Mouse (Mus musculus): ENCODE data around the gene Gm20388. TPM values are rescaled to one million over a fixed set of nuclear protein-coding genes. Genes with fewer than 3 reads are reported as not detected.
A peak's percentile ranks its signal among the peaks of the same experiment; 100 is the strongest.

Gm20388 gene
- polyA plus RNA-seq, 1 experiment from 2014 or later, result not detected

DNA sequence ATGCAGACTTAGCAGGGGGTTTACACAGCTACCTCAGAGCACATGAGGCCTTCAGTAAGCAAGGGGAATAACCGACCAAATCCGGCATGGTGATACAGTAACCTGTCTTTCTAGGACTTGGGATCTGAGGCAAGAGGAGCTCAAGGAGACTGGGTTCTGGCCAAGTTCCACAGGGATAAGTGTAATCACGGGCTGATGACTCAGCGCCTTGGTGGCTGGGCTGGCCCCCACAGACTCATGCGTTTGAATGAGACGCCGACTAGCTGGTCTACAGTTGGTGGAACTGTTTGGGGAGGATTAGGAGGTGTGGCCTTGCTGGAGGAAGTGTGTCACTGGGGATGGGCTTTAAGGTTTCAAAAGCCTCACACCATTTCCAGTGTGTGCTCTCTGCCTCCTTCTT is 428.0 kb downstream of the Gm20388 start:
- Histone ChIP-seq H3K36me3 (ENCODE audit: control insufficient read depth, insufficient read depth, low read length) (no peaks in the 10 kb centered on the region), H3K27ac (replicated peaks; ENCODE audit: low read depth, low read length) (no peak overlapping the region), H3K4me1 (ENCODE audit: control insufficient read depth, insufficient read depth, low read length) (peaks cover 43% of the 10 kb centered on the region), H3K4me2 (ENCODE audit: low read depth, severe bottlenecking) (no peak overlapping the region), H3K27me3 (ENCODE audit: control insufficient read depth, insufficient read depth, low read length) (no peaks in the 10 kb centered on the region), H3K4me3 (ENCODE audit: low read depth, low read length) (no peak overlapping the region), H3K9ac (ENCODE audit: low read length) (no peak overlapping the region), H3K9me3 (ENCODE audit: control insufficient read depth, low read length) (no peaks in the 10 kb centered on the region)
- ATAC-seq (ENCODE audit: insufficient number of reproducible peaks, low FRiP score, low TSS enrichment, low read depth), result no peak
- WGBS, result 95% methylated on average over 7 of the region's 7 CpGs
- no peak for DNase-seq (ENCODE audit: low spot score)

DNA sequence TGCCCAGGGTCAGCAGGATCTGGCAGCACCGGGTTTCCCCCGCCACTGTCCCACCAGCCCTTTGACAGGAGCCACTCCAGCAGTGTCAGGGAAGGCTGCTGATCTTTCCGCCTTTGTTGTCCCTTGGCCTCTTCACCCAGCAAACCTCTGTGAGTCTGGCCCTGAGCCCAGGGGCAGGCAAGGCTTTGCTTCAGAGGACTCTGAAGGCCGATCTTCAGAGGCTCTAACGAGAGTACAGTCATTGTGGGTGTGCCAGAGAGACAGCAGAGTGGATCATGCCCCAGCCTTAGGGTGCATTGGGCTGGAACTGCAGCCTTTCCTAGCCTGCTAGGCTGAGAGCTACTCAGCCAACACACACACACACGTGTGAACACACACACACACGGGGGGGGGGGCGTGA is 429.1 kb downstream of the Gm20388 start:
- ATAC-seq (ENCODE audit: insufficient number of reproducible peaks, low FRiP score, low TSS enrichment, low read depth) (no peak), DNase-seq (ENCODE audit: low spot score) (no peak)
- no peak overlapping the region for H3K4me2 ChIP-seq (ENCODE audit: low read depth, severe bottlenecking)
- H3K27me3 ChIP-seq (ENCODE audit: control insufficient read depth, insufficient read depth, low read length), result no peaks in the 10 kb centered on the region
- H3K9ac ChIP-seq (ENCODE audit: low read length), result no peak overlapping the region
- WGBS, result 73% methylated on average over 6 of the region's 8 CpGs
- no peak overlapping the region for H3K4me3 ChIP-seq (ENCODE audit: low read depth, low read length)
- no peaks in the 10 kb centered on the region for H3K36me3 ChIP-seq (ENCODE audit: control insufficient read depth, insufficient read depth, low read length)
- H3K4me1 ChIP-seq (ENCODE audit: control insufficient read depth, insufficient read depth, low read length), result peaks cover 49% of the 10 kb centered on the region
- H3K27ac ChIP-seq (replicated peaks; ENCODE audit: low read depth, low read length), result no peak overlapping the region
- no peaks in the 10 kb centered on the region for H3K9me3 ChIP-seq (ENCODE audit: control insufficient read depth, low read length)

DNA sequence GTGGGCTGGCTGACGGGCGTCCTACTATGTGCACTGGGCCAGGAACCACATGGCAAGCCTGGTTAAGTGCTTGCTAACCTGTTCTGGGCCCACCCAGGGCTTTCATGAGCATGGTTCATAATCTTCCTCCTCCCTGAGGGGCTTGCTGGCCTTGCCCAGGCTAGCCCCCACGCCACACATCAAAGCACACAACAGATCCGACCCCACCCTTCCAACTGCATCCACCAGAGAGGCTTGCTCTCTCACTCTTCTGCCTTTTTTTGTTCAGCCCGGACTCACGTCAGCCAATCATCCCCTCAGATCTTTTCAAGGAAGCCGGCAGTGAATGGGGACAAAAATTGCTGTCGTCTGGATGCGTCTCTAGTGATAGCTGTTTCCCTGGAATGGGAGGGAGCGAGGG is 430.5 kb downstream of the Gm20388 start:
- H3K9me3 ChIP-seq (ENCODE audit: control insufficient read depth, low read length), result no peaks in the 10 kb centered on the region
- H3K9ac ChIP-seq (ENCODE audit: low read length), result no peak overlapping the region
- 90% methylated on average over 10 of the region's 10 CpGs for WGBS
- no peak for ATAC-seq (ENCODE audit: insufficient number of reproducible peaks, low FRiP score, low TSS enrichment, low read depth)
- H3K27me3 ChIP-seq (ENCODE audit: control insufficient read depth, insufficient read depth, low read length), result no peaks in the 10 kb centered on the region
- no peak overlapping the region for H3K4me2 ChIP-seq (ENCODE audit: low read depth, severe bottlenecking)
- no peak overlapping the region for H3K27ac ChIP-seq (replicated peaks; ENCODE audit: low read depth, low read length)
- DNase-seq (ENCODE audit: low spot score), result no peak
- H3K4me1 ChIP-seq (ENCODE audit: control insufficient read depth, insufficient read depth, low read length), result peaks cover 42% of the 10 kb centered on the region
- no peaks in the 10 kb centered on the region for H3K36me3 ChIP-seq (ENCODE audit: control insufficient read depth, insufficient read depth, low read length)
- no peak overlapping the region for H3K4me3 ChIP-seq (ENCODE audit: low read depth, low read length)

DNA sequence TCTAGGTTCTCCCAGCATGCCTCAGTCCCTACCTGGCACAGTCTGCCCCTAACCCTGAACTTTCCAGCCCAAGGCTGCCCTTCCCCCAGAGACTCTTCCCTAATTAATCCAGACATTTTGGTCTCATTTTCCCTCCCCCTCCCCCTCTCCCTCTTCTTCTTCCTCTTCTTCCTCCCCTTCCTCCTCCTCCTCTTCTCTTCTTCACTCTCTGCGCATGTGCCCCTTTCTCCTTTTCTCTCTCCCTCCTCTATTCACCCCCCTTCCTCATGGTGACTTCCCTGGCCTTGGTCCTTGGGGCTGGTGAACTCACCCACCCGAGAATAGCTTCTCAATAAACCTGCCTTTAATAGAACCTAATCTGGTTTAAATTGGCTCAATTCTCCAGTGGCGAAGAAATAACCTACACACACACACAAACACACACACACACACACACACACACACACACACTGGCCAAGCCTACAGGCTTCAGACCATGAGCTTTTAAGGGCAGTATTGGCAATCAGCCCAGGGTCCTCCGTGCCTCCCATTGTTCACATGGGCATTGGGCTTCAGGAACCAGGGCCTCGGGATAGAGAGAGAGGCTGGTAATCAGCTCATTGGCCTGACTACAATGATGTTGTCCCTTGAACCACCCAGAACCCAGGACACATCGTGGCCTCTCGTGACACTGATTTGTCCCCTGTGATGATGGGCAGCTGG is 432.4 kb downstream of the Gm20388 start:
- Histone ChIP-seq H3K4me1 (ENCODE audit: control insufficient read depth, insufficient read depth, low read length) (peaks cover 49% of the 10 kb centered on the region), H3K9me3 (ENCODE audit: control insufficient read depth, low read length) (no peaks in the 10 kb centered on the region), H3K36me3 (ENCODE audit: control insufficient read depth, insufficient read depth, low read length) (no peaks in the 10 kb centered on the region), H3K4me2 (ENCODE audit: low read depth, severe bottlenecking) (no peak overlapping the region), H3K4me3 (ENCODE audit: low read depth, low read length) (no peak overlapping the region), H3K9ac (ENCODE audit: low read length) (no peak overlapping the region), H3K27ac (replicated peaks; ENCODE audit: low read depth, low read length) (no peak overlapping the region), H3K27me3 (ENCODE audit: control insufficient read depth, insufficient read depth, low read length) (no peaks in the 10 kb centered on the region)
- ATAC-seq (ENCODE audit: insufficient number of reproducible peaks, low FRiP score, low TSS enrichment, low read depth), result no peak
- no peak for DNase-seq (ENCODE audit: low spot score)
- WGBS, result 73% methylated on average over 7 of the region's 7 CpGs

DNA sequence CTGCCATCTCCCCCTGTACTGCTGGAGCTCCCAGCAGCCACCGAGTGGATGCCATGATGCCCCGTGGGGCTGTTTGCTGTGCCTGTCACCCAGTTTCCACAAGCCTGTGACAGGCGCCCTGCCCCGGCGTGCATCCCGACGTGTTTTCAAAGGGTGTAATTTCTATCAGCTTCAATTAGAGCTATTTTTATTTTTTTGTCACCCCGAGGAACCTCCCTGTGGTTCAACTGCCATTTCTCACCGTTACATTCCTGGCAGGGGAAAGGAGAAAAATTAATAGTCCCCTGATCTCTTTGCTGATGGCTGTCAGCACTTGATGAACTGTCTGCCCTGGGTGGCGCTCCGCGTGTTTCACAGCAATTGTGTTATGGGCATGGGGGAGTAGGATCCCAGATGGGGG is 432.9 kb downstream of the Gm20388 start:
- WGBS, result 84% methylated on average over 12 of the region's 12 CpGs
- Histone ChIP-seq H3K4me3 (ENCODE audit: low read depth, low read length) (no peak overlapping the region), H3K9ac (ENCODE audit: low read length) (no peak overlapping the region), H3K9me3 (ENCODE audit: control insufficient read depth, low read length) (no peaks in the 10 kb centered on the region), H3K27ac (replicated peaks; ENCODE audit: low read depth, low read length) (no peak overlapping the region), H3K4me2 (ENCODE audit: low read depth, severe bottlenecking) (no peak overlapping the region), H3K4me1 (ENCODE audit: control insufficient read depth, insufficient read depth, low read length) (peaks cover 53% of the 10 kb centered on the region), H3K36me3 (ENCODE audit: control insufficient read depth, insufficient read depth, low read length) (no peaks in the 10 kb centered on the region), H3K27me3 (ENCODE audit: control insufficient read depth, insufficient read depth, low read length) (no peaks in the 10 kb centered on the region)
- no peak for ATAC-seq (ENCODE audit: insufficient number of reproducible peaks, low FRiP score, low TSS enrichment, low read depth)
- no peak for DNase-seq (ENCODE audit: low spot score)

DNA sequence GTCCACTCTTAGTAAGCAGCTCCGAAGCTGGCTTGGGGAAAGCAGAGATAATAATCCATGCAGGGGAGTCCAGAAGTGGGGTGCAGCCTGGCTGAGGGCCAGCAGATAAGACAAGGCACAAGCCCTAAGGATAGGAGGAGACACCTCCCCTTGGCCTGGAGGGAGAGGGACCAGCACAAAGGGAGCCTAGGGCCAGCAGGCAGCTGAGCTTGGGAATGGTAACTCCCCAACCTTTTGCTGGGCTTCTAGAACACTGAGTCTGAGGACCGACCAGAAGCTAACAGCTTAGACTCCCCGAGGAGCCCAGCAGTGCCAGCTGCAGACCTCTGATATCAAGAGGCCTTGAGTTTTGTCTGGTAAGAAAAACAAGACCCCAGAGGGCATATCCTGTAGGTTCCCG is 433.5 kb downstream of the Gm20388 start:
- no peak overlapping the region for H3K9ac ChIP-seq (ENCODE audit: low read length)
- H3K4me3 ChIP-seq (ENCODE audit: low read depth, low read length), result no peak overlapping the region
- no peak overlapping the region for H3K27ac ChIP-seq (replicated peaks; ENCODE audit: low read depth, low read length)
- H3K9me3 ChIP-seq (ENCODE audit: control insufficient read depth, low read length), result no peaks in the 10 kb centered on the region
- peaks cover 58% of the 10 kb centered on the region for H3K4me1 ChIP-seq (ENCODE audit: control insufficient read depth, insufficient read depth, low read length)
- no peaks in the 10 kb centered on the region for H3K36me3 ChIP-seq (ENCODE audit: control insufficient read depth, insufficient read depth, low read length)
- DNase-seq (ENCODE audit: low spot score), result no peak
- no peaks in the 10 kb centered on the region for H3K27me3 ChIP-seq (ENCODE audit: control insufficient read depth, insufficient read depth, low read length)
- H3K4me2 ChIP-seq (ENCODE audit: low read depth, severe bottlenecking), result no peak overlapping the region
- WGBS, result 45% methylated on average over 4 of the region's 4 CpGs
- no peak for ATAC-seq (ENCODE audit: insufficient number of reproducible peaks, low FRiP score, low TSS enrichment, low read depth)

DNA sequence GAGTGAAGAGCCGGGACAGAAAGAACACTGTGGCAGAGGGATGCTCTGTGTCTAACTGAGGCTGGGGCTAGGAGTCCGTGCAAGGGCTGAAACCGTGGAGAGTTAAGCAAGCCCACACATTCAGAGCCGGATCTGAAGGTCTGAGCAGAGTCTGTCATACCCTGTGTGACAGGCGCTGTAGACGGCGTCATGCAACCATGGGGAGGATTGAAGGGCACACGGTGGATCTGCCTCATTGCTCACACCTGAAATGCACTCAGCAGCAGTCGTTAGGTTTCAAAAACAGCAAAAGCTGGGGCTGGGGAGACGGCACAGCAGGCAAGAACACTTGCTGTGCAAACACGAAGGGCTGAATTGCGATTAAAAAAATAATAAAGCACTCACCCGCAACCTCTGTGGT is 433.9 kb downstream of the Gm20388 start:
- 55% methylated on average over 13 of the region's 13 CpGs for WGBS
- Histone ChIP-seq H3K27me3 (ENCODE audit: control insufficient read depth, insufficient read depth, low read length) (no peaks in the 10 kb centered on the region), H3K4me3 (ENCODE audit: low read depth, low read length) (no peak overlapping the region), H3K27ac (replicated peaks; ENCODE audit: low read depth, low read length) (no peak overlapping the region), H3K4me2 (ENCODE audit: low read depth, severe bottlenecking) (no peak overlapping the region), H3K4me1 (ENCODE audit: control insufficient read depth, insufficient read depth, low read length) (peaks cover 57% of the 10 kb centered on the region), H3K36me3 (ENCODE audit: control insufficient read depth, insufficient read depth, low read length) (no peaks in the 10 kb centered on the region), H3K9ac (ENCODE audit: low read length) (no peak overlapping the region), H3K9me3 (ENCODE audit: control insufficient read depth, low read length) (no peaks in the 10 kb centered on the region)
- DNase-seq (ENCODE audit: low spot score) (no peak), ATAC-seq (ENCODE audit: insufficient number of reproducible peaks, low FRiP score, low TSS enrichment, low read depth) (no peak)

DNA sequence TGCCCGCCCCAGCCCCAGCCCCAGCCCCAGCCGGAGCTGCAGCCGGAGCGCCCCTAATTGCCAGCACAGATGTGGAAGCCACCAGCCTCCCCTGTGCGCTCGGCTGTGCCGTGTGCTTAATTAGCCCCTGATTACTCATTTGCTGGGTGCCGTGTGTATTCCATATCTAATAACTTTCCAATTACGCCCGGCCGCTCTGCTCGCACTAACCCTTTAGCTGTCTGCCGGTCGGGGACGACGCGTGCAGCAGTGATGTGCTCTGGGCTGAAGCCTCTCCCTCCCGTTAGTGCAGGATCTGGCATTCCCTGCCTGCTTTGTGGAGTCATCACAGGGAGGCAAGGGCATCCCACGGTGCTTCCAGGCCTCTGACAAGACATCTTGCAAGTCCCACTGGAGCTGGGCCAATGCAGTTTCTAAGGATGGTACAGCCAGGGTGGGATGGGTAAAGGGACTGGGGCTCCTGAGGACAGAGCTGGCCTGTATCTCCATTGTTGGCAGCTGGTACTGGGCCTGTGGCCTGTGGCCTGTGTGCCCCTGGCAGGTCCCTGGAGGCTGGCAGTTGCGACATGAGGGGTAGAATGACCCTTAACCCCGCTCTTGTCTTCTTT is 437.2 kb downstream of the Gm20388 start:
- Histone ChIP-seq H3K4me2 (ENCODE audit: low read depth, severe bottlenecking) (0 out of 2 replicates have a peak overlapping the region, but pooled peaks have one; percentile 1), H3K4me1 (ENCODE audit: control insufficient read depth, insufficient read depth, low read length) (peaks cover 64% of the 10 kb centered on the region), H3K36me3 (ENCODE audit: control insufficient read depth, insufficient read depth, low read length) (no peaks in the 10 kb centered on the region), H3K9me3 (ENCODE audit: control insufficient read depth, low read length) (no peaks in the 10 kb centered on the region), H3K27ac (replicated peaks; ENCODE audit: low read depth, low read length) (0 out of 2 replicates have a peak overlapping the region, but pooled peaks have one; percentile 4), H3K27me3 (ENCODE audit: control insufficient read depth, insufficient read depth, low read length) (no peaks in the 10 kb centered on the region), H3K9ac (ENCODE audit: low read length) (peak overlapping the region; percentile 13; the same call in 1 of the 2 replicates), H3K4me3 (ENCODE audit: low read depth, low read length) (no peak overlapping the region)
- DNase-seq (ENCODE audit: low spot score) (no peak), ATAC-seq (ENCODE audit: insufficient number of reproducible peaks, low FRiP score, low TSS enrichment, low read depth) (no peak)
- WGBS, result 41% methylated on average over 20 of the region's 21 CpGs
